Comparison of ENCODE assay signal across 16 mouse cellular contexts in genomic region chr11:98333263-98333696, GRCm38 (mm10). TPM values are rescaled to one million over a fixed set of nuclear protein-coding genes. Genes with fewer than 3 reads are reported as not detected.
A peak's percentile ranks its signal among the peaks of the same experiment; 100 is the strongest.
DNase-seq lines count a peak whose midpoint lies in the region; ATAC-seq and TF ChIP-seq lines count a peak whose summit lies in the region.
"Had no signal": no experiment of that assay in that cellular context is flagged by ENCODE, and none has a peak within 500 bp of the region (broad histone marks: within the 10 kb centered on the region; RNA-seq: fewer than 3 reads in every experiment).

No protein-coding gene starts in this region.

- intact Hi-C loops in gastrocnemius, postnatal 36 days (cut with DNase I): no loop called here

- DNase-seq in hindbrain, embryonic 11.5 days (ENCODE audit: low spot score): no peak
- DNase-seq in ES-E14 (ENCODE audit: low read depth, low spot score): no peak
- peak; percentile 86 for DNase-seq in cerebellum, adult 9-10 months
- DNase-seq in forebrain, postnatal 0 days: no peak
- no peak for DNase-seq in heart, adult 8-10 months (ENCODE audit: low spot score)
- no peak for DNase-seq in gastrocnemius, postnatal 36 days
- no peak for DNase-seq in heart, embryonic 10.5 days (ENCODE audit: low spot score)
- DNase-seq: kidney, postnatal 10 days had no signal

- H3K9ac ChIP-seq in hindbrain, embryonic 13.5 days: no peak overlapping the region
- no peak overlapping the region for H3K9ac ChIP-seq in hindbrain, embryonic 11.5 days (ENCODE audit: low read depth, low read length)
- no peak overlapping the region for H3K9ac ChIP-seq in ES-E14 (ENCODE audit: insufficient read depth, low read depth, low read length, poor library complexity, severe bottlenecking)
- H3K9ac ChIP-seq in forebrain, postnatal 0 days: 0 out of 2 replicates have a peak overlapping the region, but pooled peaks have one; percentile 6
- H3K9ac ChIP-seq: intestine, embryonic 15.5 days had no signal

- H3K9me3 ChIP-seq in hindbrain, embryonic 13.5 days: no peaks in the 10 kb centered on the region
- no peaks in the 10 kb centered on the region for H3K9me3 ChIP-seq in hindbrain, embryonic 11.5 days (ENCODE audit: control insufficient read depth, low read length)
- H3K9me3 ChIP-seq in ES-E14 (ENCODE audit: control insufficient read depth, insufficient read depth, low read depth, low read length): no peaks in the 10 kb centered on the region
- no peaks in the 10 kb centered on the region for H3K9me3 ChIP-seq in forebrain, postnatal 0 days (ENCODE audit: low read length)
- H3K9me3 ChIP-seq in heart, embryonic 10.5 days: no peaks in the 10 kb centered on the region
- H3K9me3 ChIP-seq: intestine, embryonic 15.5 days had no signal

- H3K4me1 ChIP-seq in hindbrain, embryonic 13.5 days (replicated peaks): peaks cover 42% of the 10 kb centered on the region
- H3K4me1 ChIP-seq in hindbrain, embryonic 11.5 days (replicated peaks; ENCODE audit: control insufficient read depth, insufficient read depth, low read length): peaks cover 7% of the 10 kb centered on the region; the same call in 1 of the 2 replicates
- peaks cover 0 to 15% of the 10 kb centered on the region in 2 experiments; a peak in 2 of 4 replicates for H3K4me1 ChIP-seq in ES-E14 (ENCODE audit: control insufficient read depth in 2 of 2, insufficient read depth in 2 of 2, low read length in 2 of 2, poor library complexity in 1 of 2)
- peaks cover 18% of the 10 kb centered on the region for H3K4me1 ChIP-seq in forebrain, postnatal 0 days (ENCODE audit: insufficient read depth)
- peaks cover 27% of the 10 kb centered on the region for H3K4me1 ChIP-seq in heart, embryonic 10.5 days

- no peak overlapping the region for H3K4me3 ChIP-seq in hindbrain, embryonic 13.5 days
- H3K4me3 ChIP-seq in hindbrain, embryonic 11.5 days (ENCODE audit: low read depth, low read length): no peak overlapping the region
- H3K4me3 ChIP-seq in ES-E14 (ENCODE audit: insufficient read depth in 1 of 2, low read depth in 1 of 2, low read length in 2 of 2, poor library complexity in 1 of 2, severe bottlenecking in 1 of 2): no peak overlapping the region
- no peak overlapping the region for H3K4me3 ChIP-seq in forebrain, postnatal 0 days (ENCODE audit: low read depth, low read length)
- H3K4me3 ChIP-seq in heart, embryonic 10.5 days: no peak overlapping the region
- H3K4me3 ChIP-seq: myocyte had no signal

- no peaks in the 10 kb centered on the region for H3K36me3 ChIP-seq in hindbrain, embryonic 13.5 days
- H3K36me3 ChIP-seq in hindbrain, embryonic 11.5 days (ENCODE audit: control insufficient read depth, insufficient read depth, low read length): no peaks in the 10 kb centered on the region
- no peaks in the 10 kb centered on the region for H3K36me3 ChIP-seq in ES-E14 (ENCODE audit: control insufficient read depth, insufficient read depth, low read length, poor library complexity, severe bottlenecking)
- no peaks in the 10 kb centered on the region for H3K36me3 ChIP-seq in forebrain, postnatal 0 days (ENCODE audit: insufficient read depth)
- H3K36me3 ChIP-seq in heart, embryonic 10.5 days: no peaks in the 10 kb centered on the region
- H3K36me3 ChIP-seq: intestine, embryonic 15.5 days had no signal

- H3K4me2 ChIP-seq in hindbrain, embryonic 13.5 days: no peak overlapping the region
- H3K4me2 ChIP-seq in hindbrain, embryonic 11.5 days (replicated peaks; ENCODE audit: low read depth, low read length): no peak overlapping the region
- no peak overlapping the region for H3K4me2 ChIP-seq in forebrain, postnatal 0 days (ENCODE audit: low read depth)
- H3K4me2 ChIP-seq: intestine, embryonic 15.5 days; liver, embryonic 11.5 days had no signal

- WGBS in hindbrain, embryonic 13.5 days: 70% methylated on average over 10 of the region's 10 CpGs
- WGBS in hindbrain, embryonic 11.5 days: 74% methylated on average over 10 of the region's 10 CpGs
- 47% methylated on average over 10 of the region's 10 CpGs for WGBS in forebrain, postnatal 0 days
- WGBS in heart, embryonic 10.5 days: 73% methylated on average over 10 of the region's 10 CpGs

- no peak for ATAC-seq in hindbrain, embryonic 13.5 days (ENCODE audit: low FRiP score)
- no peak for ATAC-seq in hindbrain, embryonic 11.5 days (ENCODE audit: low FRiP score)
- ATAC-seq in forebrain, postnatal 0 days: no peak
- ATAC-seq: intestine, embryonic 15.5 days had no signal

- TF ChIP-seq CTCF in forebrain, postnatal 0 days (IDR thresholded peaks at IDR 0.05; ENCODE audit: low read depth): no peak

- in situ Hi-C loops in ES-E14 (cut with MboI; ENCODE audit: low sequenced_read_pairs in 2 of 2, unreplicated experiment in 2 of 2): no loop called here

- H3K27ac ChIP-seq in hindbrain, embryonic 13.5 days: peak overlapping the region; percentile 83
- no peak overlapping the region for H3K27ac ChIP-seq in hindbrain, embryonic 11.5 days (ENCODE audit: low read depth, low read length)
- H3K27ac ChIP-seq in ES-E14 (ENCODE audit: insufficient read depth, low read depth, low read length, poor library complexity, severe bottlenecking): no peak overlapping the region
- peak overlapping the region; percentile 95 for H3K27ac ChIP-seq in forebrain, postnatal 0 days (ENCODE audit: low read depth, low read length)
- no peak overlapping the region for H3K27ac ChIP-seq in heart, embryonic 10.5 days
- H3K27ac ChIP-seq: intestine, embryonic 15.5 days had no signal

- H3K27me3 ChIP-seq in hindbrain, embryonic 13.5 days: peaks cover 99% of the 10 kb centered on the region
- H3K27me3 ChIP-seq in hindbrain, embryonic 11.5 days (ENCODE audit: control insufficient read depth, insufficient read depth, low read length): peaks cover 100% of the 10 kb centered on the region
- peaks cover 18% of the 10 kb centered on the region for H3K27me3 ChIP-seq in forebrain, postnatal 0 days (ENCODE audit: insufficient read depth, low read length)
- H3K27me3 ChIP-seq in heart, embryonic 10.5 days (ENCODE audit: insufficient read depth, poor library complexity, severe bottlenecking): peaks cover 100% of the 10 kb centered on the region

TF ChIP-seq in ES-E14, 5 proteins besides CTCF, POLR2A, EP300 and RAD21 (continues in another document):
- TF ChIP-seq CHD2 (IDR thresholded peaks at IDR 0.05; ENCODE audit: low read depth, low read length): no peak
- TF ChIP-seq ZC3H11A (IDR thresholded peaks at IDR 0.05; ENCODE audit: borderline replicate concordance, low read depth, low read length): peak; percentile 76
- no peak for TF ChIP-seq ZNF384 (IDR thresholded peaks at IDR 0.05; ENCODE audit: low read depth, low read length)

RNA-seq across cellular contexts. Expression of gene Neurod2, which starts 3.8 kb away (rescaled TPM):
- polyA plus RNA-seq in hindbrain, embryonic 13.5 days (2015; fragmentation: Nextera tagmentation; extraction: Ambion mirVana): 24.6 and 30.7 TPM in 2 replicates
- polyA plus RNA-seq in hindbrain, embryonic 11.5 days (2014; fragmentation: Nextera tagmentation; extraction: Ambion mirVana): 0.27 and 0.36 TPM in 2 replicates
- not detected in 2 replicates for total RNA-seq in ES-E14 (2012; rRNA removed)
- total RNA-seq in forebrain, postnatal 0 days (2014; rRNA removed): 133 and 140 TPM in 2 replicates
- 74.9 and 77.3 TPM in 2 replicates for polyA plus RNA-seq in forebrain, postnatal 0 days (2015; fragmentation: Nextera tagmentation; extraction: Ambion mirVana)
- total RNA-seq in heart, adult 8-10 months (2022): not detected
- total RNA-seq in gastrocnemius, postnatal 36 days (2021): not detected
- polyA plus RNA-seq in heart, embryonic 10.5 days (2016; fragmentation: Nextera tagmentation; extraction: Ambion mirVana): not detected in 2 replicates
- total RNA-seq: megakaryocyte-erythroid progenitor cell, adult 5-6 weeks had no signal
- polyA plus RNA-seq: gonadal fat pad, adult 2 months; heart, embryonic 16.5 days; lung, embryonic 16.5 days; myocyte had no signal

RNA-seq across cellular contexts. Expression of gene Ppp1r1b, which starts 14.9 kb away (rescaled TPM):
- polyA plus RNA-seq in hindbrain, embryonic 13.5 days (2015; fragmentation: Nextera tagmentation; extraction: Ambion mirVana): 1.1 and 2.4 TPM in 2 replicates
- polyA plus RNA-seq in hindbrain, embryonic 11.5 days (2014; fragmentation: Nextera tagmentation; extraction: Ambion mirVana): 0.29 and 0.70 TPM in 2 replicates
- 0.22 and 0.79 TPM in 2 replicates for total RNA-seq in ES-E14 (2012; rRNA removed)
- total RNA-seq in forebrain, postnatal 0 days (2014; rRNA removed): 19.4 and 32.5 TPM in 2 replicates
- 91.4 and 121 TPM in 2 replicates for polyA plus RNA-seq in forebrain, postnatal 0 days (2015; fragmentation: Nextera tagmentation; extraction: Ambion mirVana)
- 10 to 100 TPM in 2 of 4 experiments, 1 to 10 TPM in 2; 4.0 to 11.3 (median 7.1) TPM for total RNA-seq in heart, adult 8-10 months (2022)
- total RNA-seq in gastrocnemius, postnatal 36 days (2021): not detected
- 8.1 and 20.1 TPM in 2 replicates for polyA plus RNA-seq in heart, embryonic 10.5 days (2016; fragmentation: Nextera tagmentation; extraction: Ambion mirVana)
- total RNA-seq: megakaryocyte-erythroid progenitor cell, adult 5-6 weeks had no signal
- polyA plus RNA-seq: myocyte had no signal

RNA-seq across cellular contexts. Expression of gene Stard3, which starts 24.9 kb away (rescaled TPM):
- polyA plus RNA-seq in hindbrain, embryonic 13.5 days (2015; fragmentation: Nextera tagmentation; extraction: Ambion mirVana): 44.4 and 44.7 TPM in 2 replicates
- 40.1 and 43.2 TPM in 2 replicates for polyA plus RNA-seq in hindbrain, embryonic 11.5 days (2014; fragmentation: Nextera tagmentation; extraction: Ambion mirVana)
- total RNA-seq in ES-E14 (2012; rRNA removed): 40.2 and 59.8 TPM in 2 replicates
- total RNA-seq in forebrain, postnatal 0 days (2014; rRNA removed): 36.2 and 39.4 TPM in 2 replicates
- polyA plus RNA-seq in forebrain, postnatal 0 days (2015; fragmentation: Nextera tagmentation; extraction: Ambion mirVana): 31.6 and 32.2 TPM in 2 replicates
- 10 to 100 TPM; 17.2 to 28.8 (median 23.7) TPM for total RNA-seq in heart, adult 8-10 months (2022)
- 10 to 100 TPM; 10.3 to 14.7 TPM for total RNA-seq in gastrocnemius, postnatal 36 days (2021)
- 51.0 and 53.0 TPM in 2 replicates for polyA plus RNA-seq in heart, embryonic 10.5 days (2016; fragmentation: Nextera tagmentation; extraction: Ambion mirVana)

RNA-seq across cellular contexts. Expression of gene Tcap, which starts 50.3 kb away (rescaled TPM):
- polyA plus RNA-seq in hindbrain, embryonic 13.5 days (2015; fragmentation: Nextera tagmentation; extraction: Ambion mirVana): 0.21 and 0.35 TPM in 2 replicates
- polyA plus RNA-seq in hindbrain, embryonic 11.5 days (2014; fragmentation: Nextera tagmentation; extraction: Ambion mirVana): 0.53 and 0.54 TPM in 2 replicates
- total RNA-seq in ES-E14 (2012; rRNA removed): 0.26 and 0.45 TPM in 2 replicates
- 0.23 TPM in 1 of 2 replicates, not detected in the other for total RNA-seq in forebrain, postnatal 0 days (2014; rRNA removed)
- polyA plus RNA-seq in forebrain, postnatal 0 days (2015; fragmentation: Nextera tagmentation; extraction: Ambion mirVana): not detected in 2 replicates
- total RNA-seq in heart, adult 8-10 months (2022): 1,000 to 10,000 TPM; 2,176 to 4,520 (median 3,450) TPM
- 1,000 to 10,000 TPM; 3,291 to 4,304 TPM for total RNA-seq in gastrocnemius, postnatal 36 days (2021)
- 86.0 and 159 TPM in 2 replicates for polyA plus RNA-seq in heart, embryonic 10.5 days (2016; fragmentation: Nextera tagmentation; extraction: Ambion mirVana)
- total RNA-seq: megakaryocyte-erythroid progenitor cell, adult 5-6 weeks had no signal

RNA-seq across cellular contexts. Expression of gene Pnmt, which starts 53.0 kb away (rescaled TPM):
- 3.2 and 4.2 TPM in 2 replicates for polyA plus RNA-seq in hindbrain, embryonic 13.5 days (2015; fragmentation: Nextera tagmentation; extraction: Ambion mirVana)
- polyA plus RNA-seq in hindbrain, embryonic 11.5 days (2014; fragmentation: Nextera tagmentation; extraction: Ambion mirVana): 0.54 and 0.93 TPM in 2 replicates
- total RNA-seq in ES-E14 (2012; rRNA removed): 0.36 TPM in 1 of 2 replicates, not detected in the other
- 1.0 and 1.8 TPM in 2 replicates for total RNA-seq in forebrain, postnatal 0 days (2014; rRNA removed)
- 1.7 and 3.5 TPM in 2 replicates for polyA plus RNA-seq in forebrain, postnatal 0 days (2015; fragmentation: Nextera tagmentation; extraction: Ambion mirVana)
- total RNA-seq in heart, adult 8-10 months (2022): 1 to 10 TPM in 3 of 4 experiments, not detected in 1; 1.2 to 1.6 (median 1.4) TPM
- 1 to 10 TPM in 1 of 2 experiments, under 1 TPM in 1; 0.89 to 2.1 TPM for total RNA-seq in gastrocnemius, postnatal 36 days (2021)
- 5.0 and 5.1 TPM in 2 replicates for polyA plus RNA-seq in heart, embryonic 10.5 days (2016; fragmentation: Nextera tagmentation; extraction: Ambion mirVana)
- total RNA-seq: megakaryocyte-erythroid progenitor cell, adult 5-6 weeks had no signal
- polyA plus RNA-seq: intestine, embryonic 15.5 days had no signal

Comparison
In these comparisons a context has a peak if more than half of its experiments do, and no peak if none do; other contexts are left out.
1. H3K27ac ChIP-seq: peak in hindbrain, embryonic 13.5 days (single experiment) and forebrain, postnatal 0 days (single experiment); none in hindbrain, embryonic 11.5 days (single experiment), ES-E14 (single experiment) and heart, embryonic 10.5 days (single experiment).
2. RNA of gene Neurod2, which starts 3.8 kb away (total RNA-seq): 133 to 140 TPM in forebrain, postnatal 0 days; not detected in ES-E14, not detected in heart, adult 8-10 months and not detected in gastrocnemius, postnatal 36 days; every median in the first group is over 100 times any median in the second.